In genomic region chr4:41705922-41706754, GRCm38 (mm10) we compare ENCODE assay signal across 13 mouse cellular contexts. TPM values are rescaled to one million over a fixed set of nuclear protein-coding genes. Genes with fewer than 3 reads are reported as not detected.
DNase-seq lines count a peak whose midpoint lies in the region; ATAC-seq and TF ChIP-seq lines count a peak whose summit lies in the region.
"Had no signal": no experiment of that assay in that cellular context is flagged by ENCODE, and none has a peak within 500 bp of the region (broad histone marks: within the 10 kb centered on the region; RNA-seq: fewer than 3 reads in every experiment).

No protein-coding gene starts in this region.

- H3K27ac ChIP-seq in heart, embryonic 13.5 days (replicated peaks): no peak overlapping the region
- H3K27ac ChIP-seq in heart, embryonic 11.5 days (ENCODE audit: low read depth, low read length): no peak overlapping the region
- H3K27ac ChIP-seq in embryonic facial prominence, embryonic 13.5 days: no peak overlapping the region
- H3K27ac ChIP-seq in midbrain, embryonic 10.5 days (replicated peaks): no peak overlapping the region; the same call in 1 of the 2 replicates

- no peak for TF ChIP-seq CTCF in E14TG2a.4 (conservative IDR thresholded peaks at IDR 0.05; ENCODE audit: low read length)

- peak overlapping the region; percentile 51; the same call in 1 of the 2 replicates for H3K4me2 ChIP-seq in heart, embryonic 13.5 days
- H3K4me2 ChIP-seq in heart, embryonic 11.5 days: no peak overlapping the region
- H3K4me2 ChIP-seq in embryonic facial prominence, embryonic 13.5 days: no peak overlapping the region

- H3K36me3 ChIP-seq in heart, embryonic 13.5 days: peaks cover 9% of the 10 kb centered on the region; the same call in 1 of the 2 replicates
- no peaks in the 10 kb centered on the region for H3K36me3 ChIP-seq in heart, embryonic 11.5 days (ENCODE audit: control insufficient read depth, insufficient read depth, low read length)
- H3K36me3 ChIP-seq in E14TG2a.4 (ENCODE audit: insufficient read depth, low read length): peaks cover 7% of the 10 kb centered on the region
- H3K36me3 ChIP-seq in embryonic facial prominence, embryonic 13.5 days: peaks cover 4% of the 10 kb centered on the region; the same call in 1 of the 2 replicates
- peaks cover 9% of the 10 kb centered on the region for H3K36me3 ChIP-seq in midbrain, embryonic 10.5 days

- peaks cover 40% of the 10 kb centered on the region for H3K27me3 ChIP-seq in heart, embryonic 13.5 days (replicated peaks)
- peaks cover 28% of the 10 kb centered on the region for H3K27me3 ChIP-seq in heart, embryonic 11.5 days (ENCODE audit: control insufficient read depth, insufficient read depth, low read length)
- peaks cover 36% of the 10 kb centered on the region for H3K27me3 ChIP-seq in E14TG2a.4 (ENCODE audit: insufficient read depth, low read length)
- H3K27me3 ChIP-seq in embryonic facial prominence, embryonic 13.5 days: peaks cover 9% of the 10 kb centered on the region
- peaks cover 30% of the 10 kb centered on the region for H3K27me3 ChIP-seq in midbrain, embryonic 10.5 days (ENCODE audit: low read depth, poor library complexity, severe bottlenecking)

- whole genome bisulfite sequencing in heart, embryonic 13.5 days: 52% methylated on average over 19 of the region's 19 CpGs
- 59% methylated on average over 19 of the region's 19 CpGs for WGBS in heart, embryonic 11.5 days (ENCODE audit: insufficient replicate concordance)
- WGBS in embryonic facial prominence, embryonic 13.5 days: 51% methylated on average over 19 of the region's 19 CpGs
- 77% methylated on average over 19 of the region's 19 CpGs for WGBS in midbrain, embryonic 10.5 days

- DNase-seq in midbrain, embryonic 10.5 days (ENCODE audit: low spot score): no peak
- no peak for DNase-seq in urinary bladder, postnatal 25 days (ENCODE audit: low spot score)
- DNase-seq in adrenal gland, adult 8-10 months: no peak
- DNase-seq in ovary, adult 18-20 months (ENCODE audit: low spot score): no peak

- H3K4me3 ChIP-seq in heart, embryonic 13.5 days: no peak overlapping the region
- H3K4me3 ChIP-seq in heart, embryonic 11.5 days (ENCODE audit: low read depth, low read length): no peak overlapping the region
- peak overlapping the region; percentile 15; the same call in 1 of the 2 replicates for H3K4me3 ChIP-seq in E14TG2a.4 (replicated peaks; ENCODE audit: low read length)
- H3K4me3 ChIP-seq in embryonic facial prominence, embryonic 13.5 days: no peak overlapping the region
- H3K4me3 ChIP-seq in midbrain, embryonic 10.5 days: 0 out of 2 replicates have a peak overlapping the region, but pooled peaks have one; percentile 30

- peaks cover 22% of the 10 kb centered on the region for H3K4me1 ChIP-seq in heart, embryonic 13.5 days
- 0 out of 2 replicates have a peak, but pooled peaks cover 2% of the 10 kb centered on the region for H3K4me1 ChIP-seq in heart, embryonic 11.5 days (ENCODE audit: control insufficient read depth, insufficient read depth, low read length)
- peaks cover 58% of the 10 kb centered on the region for H3K4me1 ChIP-seq in E14TG2a.4 (replicated peaks; ENCODE audit: low read depth, low read length)
- H3K4me1 ChIP-seq in embryonic facial prominence, embryonic 13.5 days: peaks cover 42% of the 10 kb centered on the region
- peaks cover 45% of the 10 kb centered on the region for H3K4me1 ChIP-seq in midbrain, embryonic 10.5 days

- H3K9me3 ChIP-seq in heart, embryonic 13.5 days: no peaks in the 10 kb centered on the region
- no peaks in the 10 kb centered on the region for H3K9me3 ChIP-seq in heart, embryonic 11.5 days (replicated peaks; ENCODE audit: control insufficient read depth, low read length)
- no peaks in the 10 kb centered on the region for H3K9me3 ChIP-seq in E14TG2a.4 (ENCODE audit: low read length)
- H3K9me3 ChIP-seq in embryonic facial prominence, embryonic 13.5 days: no peaks in the 10 kb centered on the region
- no peaks in the 10 kb centered on the region for H3K9me3 ChIP-seq in midbrain, embryonic 10.5 days (replicated peaks)

- no peak overlapping the region for H3K9ac ChIP-seq in heart, embryonic 13.5 days
- H3K9ac ChIP-seq in heart, embryonic 11.5 days (ENCODE audit: low read depth, low read length): no peak overlapping the region
- 0 out of 2 replicates have a peak overlapping the region, but pooled peaks have one; percentile 27 for H3K9ac ChIP-seq in embryonic facial prominence, embryonic 13.5 days

- ATAC-seq in heart, embryonic 13.5 days (ENCODE audit: extremely low read depth, insufficient number of reproducible peaks, low FRiP score, low TSS enrichment): no peak
- no peak; the same call in 1 of the 2 replicates for ATAC-seq in heart, embryonic 11.5 days (replicated peaks; ENCODE audit: insufficient number of reproducible peaks, low FRiP score, low TSS enrichment)
- no peak for ATAC-seq in embryonic facial prominence, embryonic 13.5 days (ENCODE audit: insufficient number of reproducible peaks, insufficient read depth, low FRiP score, low TSS enrichment, low read depth)

RNA-seq across cellular contexts. Expression of gene Il11ra1, which starts 6.3 kb away (rescaled TPM):
- polyA plus RNA-seq in heart, embryonic 13.5 days (2015; fragmentation: Nextera tagmentation; extraction: Ambion mirVana): 137 and 146 TPM in 2 replicates
- polyA plus RNA-seq in heart, embryonic 11.5 days (2014; fragmentation: Nextera tagmentation; extraction: Ambion mirVana): 128 and 137 TPM in 2 replicates
- polyA plus RNA-seq in embryonic facial prominence, embryonic 13.5 days (2015; fragmentation: Nextera tagmentation; extraction: Ambion mirVana): 427 and 512 TPM in 2 replicates
- 69.0 TPM in 2 replicates for polyA plus RNA-seq in midbrain, embryonic 10.5 days (2016; fragmentation: Nextera tagmentation; extraction: Ambion mirVana)
- 100 to 1,000 TPM in 2 of 4 experiments, 10 to 100 TPM in 2; 81.8 to 130 (median 112) TPM for total RNA-seq in adrenal gland, adult 8-10 months (2022)

RNA-seq across cellular contexts. Expression of gene Rpp25l, which starts 7.2 kb away (rescaled TPM):
- polyA plus RNA-seq in heart, embryonic 13.5 days (2015; fragmentation: Nextera tagmentation; extraction: Ambion mirVana): 45.1 and 50.4 TPM in 2 replicates
- polyA plus RNA-seq in heart, embryonic 11.5 days (2014; fragmentation: Nextera tagmentation; extraction: Ambion mirVana): 50.2 and 51.6 TPM in 2 replicates
- 84.5 and 93.3 TPM in 2 replicates for polyA plus RNA-seq in embryonic facial prominence, embryonic 13.5 days (2015; fragmentation: Nextera tagmentation; extraction: Ambion mirVana)
- 86.4 and 91.5 TPM in 2 replicates for polyA plus RNA-seq in midbrain, embryonic 10.5 days (2016; fragmentation: Nextera tagmentation; extraction: Ambion mirVana)
- total RNA-seq in adrenal gland, adult 8-10 months (2022): 10 to 100 TPM; 35.0 to 44.4 (median 41.8) TPM

RNA-seq across cellular contexts. Expression of gene Cntfr, which starts 9.2 kb away (rescaled TPM):
- polyA plus RNA-seq in heart, embryonic 13.5 days (2015; fragmentation: Nextera tagmentation; extraction: Ambion mirVana): 2.5 and 3.9 TPM in 2 replicates
- polyA plus RNA-seq in heart, embryonic 11.5 days (2014; fragmentation: Nextera tagmentation; extraction: Ambion mirVana): 4.1 and 4.3 TPM in 2 replicates
- 11.2 and 16.3 TPM in 2 replicates for polyA plus RNA-seq in embryonic facial prominence, embryonic 13.5 days (2015; fragmentation: Nextera tagmentation; extraction: Ambion mirVana)
- polyA plus RNA-seq in midbrain, embryonic 10.5 days (2016; fragmentation: Nextera tagmentation; extraction: Ambion mirVana): 27.1 and 35.8 TPM in 2 replicates
- total RNA-seq in adrenal gland, adult 8-10 months (2022): 10 to 100 TPM; 41.4 to 50.9 (median 48.4) TPM

RNA-seq across cellular contexts. Expression of gene Dctn3, which starts 16.8 kb away (rescaled TPM):
- 128 and 139 TPM in 2 replicates for polyA plus RNA-seq in heart, embryonic 13.5 days (2015; fragmentation: Nextera tagmentation; extraction: Ambion mirVana)
- 120 and 126 TPM in 2 replicates for polyA plus RNA-seq in heart, embryonic 11.5 days (2014; fragmentation: Nextera tagmentation; extraction: Ambion mirVana)
- 123 and 128 TPM in 2 replicates for polyA plus RNA-seq in embryonic facial prominence, embryonic 13.5 days (2015; fragmentation: Nextera tagmentation; extraction: Ambion mirVana)
- polyA plus RNA-seq in midbrain, embryonic 10.5 days (2016; fragmentation: Nextera tagmentation; extraction: Ambion mirVana): 150 and 167 TPM in 2 replicates
- 100 to 1,000 TPM; 113 to 133 (median 119) TPM for total RNA-seq in adrenal gland, adult 8-10 months (2022)

RNA-seq across cellular contexts. Expression of gene Arid3c, which starts 24.8 kb away (rescaled TPM):
- polyA plus RNA-seq in heart, embryonic 13.5 days (2015; fragmentation: Nextera tagmentation; extraction: Ambion mirVana): not detected in 2 replicates
- not detected in 2 replicates for polyA plus RNA-seq in heart, embryonic 11.5 days (2014; fragmentation: Nextera tagmentation; extraction: Ambion mirVana)
- 0.15 and 0.20 TPM in 2 replicates for polyA plus RNA-seq in embryonic facial prominence, embryonic 13.5 days (2015; fragmentation: Nextera tagmentation; extraction: Ambion mirVana)
- polyA plus RNA-seq in midbrain, embryonic 10.5 days (2016; fragmentation: Nextera tagmentation; extraction: Ambion mirVana): 0.28 and 0.63 TPM in 2 replicates
- not detected for total RNA-seq in adrenal gland, adult 8-10 months (2022)
- total RNA-seq: adrenal gland, adult 18-20 months; ES-E14; gastrocnemius, postnatal 25 days had no signal
- polyA plus RNA-seq: intestine, embryonic 14.5 days; lung, adult 2 months had no signal

Comparison
In these comparisons a context has a peak if more than half of its experiments do, and no peak if none do; other contexts are left out.
1. H3K4me3 ChIP-seq: peak in E14TG2a.4 (single experiment) and midbrain, embryonic 10.5 days (single experiment); none in heart, embryonic 13.5 days (single experiment), heart, embryonic 11.5 days (single experiment) and embryonic facial prominence, embryonic 13.5 days (single experiment).